Mouse (Mus musculus) cerebellum, postnatal 25 days (tissue): ENCODE results near the gene Samd4b.
"Not testable (repeated sequence)": the region's sequence is repeated elsewhere in the genome, so short reads cannot be mapped to it uniquely, and the experiment has no call there.

Experiments
- DNase-seq, 2 experiments: peaks; one replicate each; pipeline ENCODE4 v3.0.0; 2021; ENCODE audit warnings: mixed read lengths in 2 of 2

Gene Samd4b

GRCm38 (mm10) chr7:28392429-28393271, 205.3 kb downstream of the Samd4b start, which contains the start of the genes Med29 and Paf1:
Gene Med29, minus strand, starts transcription at chr7:28392708.
Gene Paf1, plus strand, starts transcription at chr7:28392951.
- DNase-seq = peak; percentile 96

DNA sequence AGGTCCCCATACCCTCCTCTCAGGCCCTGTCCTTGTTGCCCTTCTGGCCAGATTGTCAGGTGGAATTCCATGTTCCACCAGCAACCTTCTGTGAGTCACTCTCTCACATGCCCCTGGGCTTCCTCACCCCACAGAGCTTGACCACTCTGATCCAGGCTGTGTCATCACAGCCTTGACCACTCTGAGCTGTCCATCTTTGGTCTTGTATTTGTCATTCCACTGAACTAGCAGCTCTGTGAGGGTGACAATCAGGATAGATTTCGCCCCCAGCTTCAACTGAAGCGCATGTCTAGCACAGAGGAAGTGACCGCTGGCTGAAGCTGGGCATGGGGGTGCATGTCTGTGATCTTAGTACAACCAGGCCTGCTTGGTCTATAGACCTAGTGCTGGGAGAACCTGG, 207.6 kb downstream of the Samd4b start:
- DNase-seq = no peak

GRCm38 (mm10) chr7:28387384-28387783, 210.6 kb downstream of the Samd4b start:
- not testable (repeated sequence) for DNase-seq

GRCm38 (mm10) chr7:28386877-28387276, 211.1 kb downstream of the Samd4b start:
- not testable (repeated sequence) for DNase-seq

DNA sequence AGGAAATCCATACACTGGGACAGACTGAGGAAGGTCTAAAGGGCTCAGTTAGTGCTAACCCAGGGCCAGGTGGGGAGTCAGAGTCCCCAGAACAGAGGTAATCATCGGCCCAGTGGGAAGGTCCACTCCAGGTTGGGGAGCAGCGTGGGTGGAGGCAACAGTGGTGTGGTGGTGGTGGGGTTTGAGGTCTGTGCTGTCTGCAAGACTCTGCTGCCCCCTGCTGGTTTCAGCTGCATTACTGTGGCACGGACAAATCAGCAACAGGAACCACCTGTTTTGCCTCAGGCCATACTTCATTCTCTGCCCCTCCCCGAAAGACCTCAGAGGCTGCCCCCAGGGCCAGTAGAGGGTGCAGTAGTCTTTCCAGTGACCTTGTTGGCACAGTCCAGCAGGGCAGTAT, 211.5 kb downstream of the Samd4b start:
- peak; percentile 70 to 84 for DNase-seq

- DNase-seq = no peak
Observed at GRCm38 (mm10) chr7:28386007-28386406, 211.9 kb downstream of the Samd4b start.

- DNase-seq = no peak
Observed at GRCm38 (mm10) chr7:28385196-28385595, 212.7 kb downstream of the Samd4b start.

GRCm38 (mm10) chr7:28384162-28384561, 213.8 kb downstream of the Samd4b start:
- no peak for DNase-seq

GRCm38 (mm10) chr7:28383606-28384005, 214.3 kb downstream of the Samd4b start:
- no peak for DNase-seq

DNA sequence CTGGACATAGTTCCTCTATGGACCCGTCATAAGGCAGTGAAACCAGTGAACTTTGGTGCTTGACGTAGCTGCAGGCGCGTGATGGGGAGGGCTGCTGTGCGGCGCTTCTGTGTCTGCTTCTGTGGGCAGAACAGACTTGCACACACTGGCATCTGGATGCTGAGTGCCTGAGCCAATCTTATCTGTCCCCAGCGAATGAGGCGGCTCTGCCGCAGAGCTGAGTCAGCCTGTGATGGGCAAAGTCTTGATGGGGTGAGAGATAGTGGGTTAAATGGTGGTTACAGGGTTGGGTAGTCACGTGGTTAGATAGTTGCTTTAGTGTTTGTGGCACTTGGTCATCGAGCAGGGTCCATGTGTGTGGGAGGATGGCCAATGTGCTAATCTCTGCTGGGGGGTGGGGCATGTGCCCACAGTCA, 215.0 kb downstream of the Samd4b start:
- no peak for DNase-seq

- no peak for DNase-seq
Observed at GRCm38 (mm10) chr7:28382347-28382951, 215.5 kb downstream of the Samd4b start.

GRCm38 (mm10) chr7:28381938-28382337, 216.0 kb downstream of the Samd4b start:
- peak; percentile 44 to 48 for DNase-seq

GRCm38 (mm10) chr7:28381017-28381790, 216.7 kb downstream of the Samd4b start:
- DNase-seq = peak in 1 of 2 experiments; percentile 57

DNA sequence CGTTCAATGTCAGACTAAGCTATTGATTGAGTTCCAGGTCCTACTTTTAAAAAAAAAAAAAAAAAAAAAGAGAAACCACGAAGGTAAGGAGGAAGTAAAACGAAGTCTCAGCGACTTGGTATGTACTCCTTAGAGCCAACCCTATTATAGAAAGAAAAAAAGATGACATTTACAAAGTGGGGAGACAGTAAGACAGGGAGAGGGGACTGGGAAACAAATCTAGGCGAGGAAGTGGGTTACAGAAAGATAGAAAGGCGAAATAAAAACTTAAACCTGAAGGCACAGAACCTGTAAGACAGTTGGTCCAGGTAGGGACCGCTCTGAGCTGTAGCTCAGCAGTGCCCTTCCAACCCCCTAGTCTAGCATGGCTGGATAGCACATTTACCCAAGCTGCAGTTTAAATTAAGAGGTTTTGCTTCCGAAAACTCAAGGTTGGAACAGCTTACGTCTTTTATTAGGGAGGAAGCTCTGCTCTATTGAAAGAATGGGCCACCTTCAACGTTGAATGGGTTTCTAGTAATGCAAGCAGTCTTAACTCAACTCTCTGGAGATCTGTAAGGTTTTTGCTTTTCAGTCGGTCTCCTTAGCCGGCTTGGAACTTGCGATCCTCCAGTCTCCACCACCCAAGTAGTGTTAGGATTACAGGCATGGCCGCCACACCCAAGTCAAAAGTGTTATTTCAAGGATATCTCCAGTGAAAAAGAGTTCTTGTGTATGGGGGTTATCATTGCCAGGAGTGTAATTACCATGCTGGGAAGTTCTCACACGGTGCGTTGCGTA, 217.5 kb downstream of the Samd4b start, which contains the start of gene Zfp36:
Gene Zfp36, minus strand, starts transcription at position 17 of the 780 bp plus-strand sequence.
- no peak for DNase-seq

- DNase-seq = peak; percentile 60 to 78
Observed at GRCm38 (mm10) chr7:28378769-28379651, 218.9 kb downstream of the Samd4b start.

- no peak for DNase-seq
Observed at GRCm38 (mm10) chr7:28378066-28378690, 219.8 kb downstream of the Samd4b start.

DNA sequence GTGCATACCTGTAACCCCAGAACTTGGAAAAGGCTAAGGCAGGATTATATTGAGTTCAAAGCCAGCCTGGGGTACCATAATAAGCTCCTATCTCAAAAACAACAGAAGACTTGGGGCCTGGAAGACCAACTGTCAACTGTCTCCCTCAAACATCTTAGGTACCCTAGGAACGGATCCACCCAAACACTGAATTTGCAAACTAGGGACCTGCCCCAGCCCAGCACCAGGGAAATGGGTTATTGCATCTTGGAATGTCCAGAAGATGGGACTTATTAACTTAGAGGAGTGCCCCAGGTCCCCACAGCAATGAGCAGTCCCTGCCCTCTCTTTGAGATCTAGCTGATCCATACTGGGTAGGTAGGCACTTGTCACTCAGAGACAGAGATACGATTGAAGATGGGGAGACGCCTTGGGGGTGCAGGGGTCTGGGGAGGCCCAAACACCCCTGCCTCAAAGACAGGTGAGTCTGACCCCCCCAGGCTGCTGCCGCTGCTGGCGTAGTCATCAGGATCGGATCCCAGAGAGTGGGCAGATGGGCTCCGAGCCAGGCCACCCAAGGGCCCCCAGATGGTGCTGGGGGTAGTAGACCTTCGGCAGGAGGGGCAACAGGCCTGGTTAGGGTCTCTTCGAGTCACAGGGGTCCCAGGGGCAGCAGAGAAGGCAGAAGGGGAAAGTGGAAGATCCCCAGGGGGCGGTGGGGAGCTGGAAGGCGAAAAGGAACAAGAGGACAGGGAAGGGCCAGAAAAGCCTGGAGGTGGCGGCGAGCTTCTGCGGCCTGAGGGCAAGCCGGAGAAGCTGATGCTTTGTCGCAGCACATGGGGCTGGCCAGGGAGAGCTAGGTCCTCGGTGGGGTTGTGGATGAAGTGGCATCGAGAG, 220.5 kb downstream of the Samd4b start:
- DNase-seq = no peak

DNA sequence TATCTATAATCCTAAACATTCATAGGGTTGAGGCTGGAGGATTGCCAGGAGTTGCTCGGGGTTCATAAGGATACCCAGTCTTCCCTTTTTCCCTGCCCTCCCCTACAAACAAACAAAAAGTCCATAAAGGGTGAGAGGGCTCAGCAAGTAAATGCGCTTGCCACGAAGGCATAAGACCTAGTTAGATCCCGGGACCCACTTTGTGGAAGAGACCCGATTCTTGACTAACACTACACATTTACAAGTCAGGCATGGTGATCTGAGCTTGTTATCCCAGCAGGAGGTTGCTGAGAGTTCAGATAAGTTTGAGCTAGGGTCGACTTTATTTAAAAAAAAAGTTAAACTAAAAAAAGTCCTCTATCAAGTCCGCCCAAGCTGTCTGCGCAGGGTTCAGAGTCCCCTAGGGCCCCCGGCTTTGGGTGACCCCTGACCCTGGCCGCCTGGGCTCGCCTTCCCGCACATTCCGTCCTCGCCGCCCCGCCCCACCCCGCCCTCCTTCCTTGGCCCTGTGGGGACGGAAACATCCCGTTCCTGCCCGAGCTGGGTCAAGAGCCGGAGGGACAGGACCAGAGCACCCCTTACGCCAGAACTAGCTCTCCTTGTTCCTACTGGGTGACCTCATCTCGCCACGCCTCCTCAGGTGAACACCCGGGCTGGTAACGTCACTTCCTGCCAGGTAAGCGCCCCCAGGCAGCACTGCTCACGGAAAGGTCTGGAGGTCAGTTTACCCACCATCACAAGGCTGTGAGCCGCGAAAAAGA, 221.8 kb downstream of the Samd4b start:
- DNase-seq = peak; percentile 33 to 50
